Mouse (Mus musculus) liver, embryonic 16.5 days (tissue): ENCODE data around the gene Agpat1. TPM values are rescaled to one million over a fixed set of nuclear protein-coding genes. Genes with fewer than 3 reads are reported as not detected.
A peak's percentile ranks its signal among the peaks of the same experiment; 100 is the strongest.

Experiments used
- ATAC-seq: fragments of 200-750 bp; cut with Nextera tagmentation; 2 replicates; pipeline ENCODE4 v1.8.0; 2017; ENCODE audit warnings: low read depth, mild to moderate bottlenecking, moderate number of reproducible peaks, moderate library complexity
- H3K27ac ChIP-seq: fragments of 300-500 bp; sonication (generic); 2 replicates; pipeline ENCODE4 v1.5.1; 2014; ENCODE audit warnings: mild to moderate bottlenecking, low read length
- H3K27me3 ChIP-seq: fragments of 300-500 bp; sonication (generic); 2 replicates; pipeline ENCODE4 v1.6.1; 2014; ENCODE audit warnings: low read depth, low read length, mixed read lengths; ENCODE audit not compliant: control insufficient read depth, insufficient read depth
- H3K36me3 ChIP-seq: fragments of 300-500 bp; sonication (generic); 2 replicates; pipeline ENCODE4 v1.6.1; 2014; ENCODE audit warnings: mild to moderate bottlenecking; ENCODE audit not compliant: control insufficient read depth, insufficient read depth
- H3K4me1 ChIP-seq: fragments of 300-500 bp; sonication (generic); 2 replicates; pipeline ENCODE4 v1.6.1; 2014; ENCODE audit warnings: low read depth, low read length, mixed read lengths; ENCODE audit not compliant: control insufficient read depth
- H3K4me2 ChIP-seq: fragments of 300-500 bp; sonication (generic); 2 replicates; pipeline ENCODE4 v1.6.1; 2014; ENCODE audit warnings: low read depth, low read length, mixed read lengths
- H3K4me3 ChIP-seq: fragments of 300-500 bp; sonication (generic); 2 replicates; pipeline ENCODE4 v1.5.1; 2014; ENCODE audit warnings: low read depth, mild to moderate bottlenecking, low read length
- H3K9ac ChIP-seq: fragments of 300-500 bp; sonication (generic); 2 replicates; pipeline ENCODE4 v1.6.1; 2014; ENCODE audit warnings: low read depth, low read length
- H3K9me3 ChIP-seq: fragments of 300-500 bp; sonication (generic); replicated peaks from 2 replicates; pipeline ENCODE4 v1.6.1; 2016; ENCODE audit warnings: low read length; ENCODE audit not compliant: control insufficient read depth
- WGBS: fragments of 180-500 bp; shearing (Covaris S2); extraction: QIAGEN DNeasy Blood & Tissue Kit; methylation state at CpG from one replicate; pipeline ENCODE4 v1.1.7; 2014; ENCODE audit not compliant: insufficient replicate concordance; 5-methylcytosine and 5-hydroxymethylcytosine counted together
- polyA plus RNA-seq: library from polyadenylated mRNA; unstranded; fragments of >200 nt; fragmentation: Nextera tagmentation; extraction: Ambion mirVana; gene quantifications from 2 replicates; pipeline ENCODE4 v1.2.1, GENCODE M21; 2015

Gene Agpat1
- polyA plus RNA-seq: 18.4 and 21.3 TPM in 2 replicates

DNA sequence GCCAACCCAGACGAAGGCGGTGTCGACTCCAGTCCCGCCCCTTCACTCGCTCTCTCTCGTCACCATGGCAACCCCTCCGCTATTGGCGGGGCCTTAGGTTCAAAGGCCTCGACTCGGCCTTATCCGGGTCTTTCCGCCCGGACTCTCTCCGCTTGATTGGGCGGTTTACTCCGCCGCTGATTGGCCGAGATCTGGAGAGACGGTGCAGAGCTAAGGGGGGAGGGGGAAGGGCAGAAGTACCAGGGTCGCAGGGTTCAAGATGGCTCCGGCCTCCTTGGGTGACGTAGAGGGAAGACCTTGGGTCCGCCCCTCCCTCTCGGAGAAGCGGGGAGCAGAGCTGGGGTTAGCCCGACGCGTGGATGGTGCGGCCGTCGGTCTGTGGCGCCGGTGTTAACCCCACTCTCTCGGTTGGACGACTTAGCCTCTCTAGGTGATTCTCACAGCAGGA lies at the start of gene Agpat1:
Gene Agpat1, plus strand, starts transcription at position 202 of the 448 bp plus-strand sequence.
- Histone ChIP-seq H3K36me3 (peaks cover 8% of the 10 kb centered on the region), H3K4me3 (peak within 1 kb of the TSS; percentile 77), H3K4me1 (peaks cover 52% of the 10 kb centered on the region), H3K9ac (peak within 1 kb of the TSS; percentile 82), H3K27ac (peak within 1 kb of the TSS; percentile 88), H3K4me2 (peak within 1 kb of the TSS; percentile 89), H3K27me3 (no peaks in the 10 kb centered on the region), H3K9me3 (no peaks in the 10 kb centered on the region)
- 0% methylated on average over 35 of the region's 35 CpGs for WGBS
- ATAC-seq: peak; percentile 79

DNA sequence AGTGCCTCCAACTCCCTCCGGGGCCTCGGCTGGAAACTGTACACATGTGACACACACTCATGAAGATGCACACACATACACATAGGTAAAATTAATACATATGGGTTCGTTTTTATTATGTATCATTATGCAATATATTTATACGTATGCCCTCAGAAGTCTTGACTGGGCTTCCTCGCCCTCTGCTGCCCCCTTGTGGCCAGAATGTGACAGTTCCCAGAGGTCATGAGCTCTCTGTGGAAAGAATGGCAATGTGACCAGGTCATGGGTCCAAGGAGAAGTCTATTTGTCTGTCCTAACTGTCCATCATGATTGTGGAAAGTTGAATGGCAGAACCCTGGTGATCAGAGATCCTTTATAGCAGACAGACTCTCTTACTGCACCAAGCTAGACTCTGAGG lies 48.6 kb upstream of the Agpat1 start:
- WGBS: 11% methylated on average over 5 of the region's 5 CpGs
- Histone ChIP-seq H3K4me1 (peaks cover 2% of the 10 kb centered on the region; the same call in 1 of the 2 replicates), H3K27me3 (no peaks in the 10 kb centered on the region), H3K27ac (no peak overlapping the region), H3K4me3 (no peak overlapping the region), H3K9ac (no peak overlapping the region), H3K9me3 (no peaks in the 10 kb centered on the region), H3K4me2 (no peak overlapping the region), H3K36me3 (no peaks in the 10 kb centered on the region)
- no peak for ATAC-seq

- Histone ChIP-seq H3K4me1 (peaks cover 2% of the 10 kb centered on the region; the same call in 1 of the 2 replicates), H3K4me3 (no peak overlapping the region), H3K36me3 (no peaks in the 10 kb centered on the region), H3K4me2 (no peak overlapping the region), H3K9ac (no peak overlapping the region), H3K27me3 (no peaks in the 10 kb centered on the region), H3K9me3 (no peaks in the 10 kb centered on the region), H3K27ac (no peak overlapping the region)
- WGBS: 48% methylated on average over 8 of the region's 8 CpGs
- ATAC-seq: no peak
These were observed 47.7 kb upstream of the Agpat1 start for GRCm38 (mm10) chr17:34556406-34556805.

DNA sequence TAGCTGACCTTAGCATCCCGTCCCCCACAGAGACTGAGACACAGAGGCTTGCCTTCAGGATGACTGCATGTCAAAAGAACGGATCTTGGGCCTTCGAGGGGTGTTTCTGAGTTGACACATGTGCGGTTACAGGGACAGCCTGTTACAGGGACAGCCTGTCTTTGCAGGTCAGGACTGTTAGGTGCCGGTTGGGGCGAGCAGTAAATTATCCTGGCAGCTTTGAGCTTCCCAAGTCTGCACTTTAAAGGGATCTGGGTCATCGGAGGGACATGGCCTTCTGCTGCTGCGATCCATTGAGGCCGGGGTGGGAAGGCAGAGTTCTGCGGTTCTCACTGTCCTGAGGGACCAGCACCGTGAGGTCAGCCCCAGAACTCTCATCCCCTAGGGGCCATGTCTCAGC lies 46.7 kb upstream of the Agpat1 start:
- Histone ChIP-seq H3K9ac (no peak overlapping the region), H3K27ac (no peak overlapping the region), H3K4me1 (peaks cover 2% of the 10 kb centered on the region), H3K27me3 (no peaks in the 10 kb centered on the region), H3K4me3 (no peak overlapping the region), H3K4me2 (no peak overlapping the region), H3K9me3 (no peaks in the 10 kb centered on the region), H3K36me3 (no peaks in the 10 kb centered on the region)
- WGBS: 54% methylated on average over 11 of the region's 11 CpGs
- ATAC-seq: no peak

- H3K4me3 ChIP-seq: no peak overlapping the region
- H3K36me3 ChIP-seq: no peaks in the 10 kb centered on the region
- H3K9me3 ChIP-seq: no peaks in the 10 kb centered on the region
- H3K4me2 ChIP-seq: no peak overlapping the region
- 73% methylated on average over 7 of the region's 7 CpGs for WGBS
- peaks cover 2% of the 10 kb centered on the region for H3K4me1 ChIP-seq
- H3K27me3 ChIP-seq: no peaks in the 10 kb centered on the region
- no peak overlapping the region for H3K27ac ChIP-seq
- no peak for ATAC-seq
- no peak overlapping the region for H3K9ac ChIP-seq
These were observed 44.9 kb upstream of the Agpat1 start for GRCm38 (mm10) chr17:34559116-34559515.

GRCm38 (mm10) chr17:34559895-34560294 lies 44.2 kb upstream of the Agpat1 start:
- no peak overlapping the region for H3K27ac ChIP-seq
- no peak overlapping the region for H3K9ac ChIP-seq
- no peak overlapping the region for H3K4me2 ChIP-seq
- ATAC-seq: 0 out of 2 replicates have a peak, but pooled peaks have one; percentile 32
- 31% methylated on average over 15 of the region's 15 CpGs for WGBS
- H3K4me3 ChIP-seq: no peak overlapping the region
- H3K27me3 ChIP-seq: no peaks in the 10 kb centered on the region
- H3K9me3 ChIP-seq: no peaks in the 10 kb centered on the region
- H3K36me3 ChIP-seq: no peaks in the 10 kb centered on the region
- H3K4me1 ChIP-seq: peaks cover 2% of the 10 kb centered on the region

DNA sequence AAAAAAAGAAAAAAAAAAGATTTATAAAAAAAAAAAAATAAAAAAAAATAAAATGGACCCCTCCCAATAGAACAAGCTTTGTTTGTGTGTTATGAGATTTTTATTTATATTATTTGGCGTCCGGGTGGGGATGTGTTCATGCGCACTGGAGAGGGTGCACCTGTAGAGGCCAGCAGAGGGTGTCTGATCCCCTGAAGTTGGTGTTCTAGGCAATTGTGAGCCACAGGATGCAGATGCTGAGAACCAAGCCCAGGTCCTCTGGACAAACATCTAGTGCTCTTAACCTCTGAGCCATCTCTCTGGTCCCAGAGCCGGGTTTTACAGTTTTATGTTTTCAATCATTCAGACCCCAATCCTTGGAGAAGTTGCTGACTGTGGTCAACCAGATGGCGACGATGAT lies 43.6 kb upstream of the Agpat1 start:
- Histone ChIP-seq H3K4me3 (no peak overlapping the region), H3K4me1 (peaks cover 2% of the 10 kb centered on the region), H3K4me2 (no peak overlapping the region), H3K9ac (no peak overlapping the region), H3K27me3 (no peaks in the 10 kb centered on the region), H3K9me3 (no peaks in the 10 kb centered on the region), H3K36me3 (no peaks in the 10 kb centered on the region), H3K27ac (no peak overlapping the region)
- no peak for ATAC-seq
- WGBS: 74% methylated on average over 6 of the region's 6 CpGs

DNA sequence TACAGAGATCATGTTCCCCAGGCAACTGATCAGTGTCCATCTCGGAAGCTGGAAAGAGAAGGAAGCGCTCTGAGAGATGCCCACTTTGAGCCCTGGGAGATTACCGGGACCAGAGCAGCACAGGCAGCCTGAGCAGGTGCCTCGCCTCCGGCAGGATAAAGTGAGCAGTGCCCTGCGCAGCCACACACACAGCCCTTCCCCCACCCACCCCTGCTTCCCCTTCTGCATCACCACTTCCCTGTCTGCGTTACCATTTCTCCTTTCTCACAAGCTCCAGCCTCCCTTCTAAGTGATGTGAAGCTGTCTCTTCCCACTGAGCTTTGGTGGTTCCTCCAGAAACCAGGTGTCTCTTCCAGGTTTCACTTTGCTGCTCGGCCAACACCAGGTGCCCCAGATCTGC lies 42.9 kb upstream of the Agpat1 start:
- Histone ChIP-seq H3K4me2 (no peak overlapping the region), H3K27me3 (no peaks in the 10 kb centered on the region)
- no peak for ATAC-seq

DNA sequence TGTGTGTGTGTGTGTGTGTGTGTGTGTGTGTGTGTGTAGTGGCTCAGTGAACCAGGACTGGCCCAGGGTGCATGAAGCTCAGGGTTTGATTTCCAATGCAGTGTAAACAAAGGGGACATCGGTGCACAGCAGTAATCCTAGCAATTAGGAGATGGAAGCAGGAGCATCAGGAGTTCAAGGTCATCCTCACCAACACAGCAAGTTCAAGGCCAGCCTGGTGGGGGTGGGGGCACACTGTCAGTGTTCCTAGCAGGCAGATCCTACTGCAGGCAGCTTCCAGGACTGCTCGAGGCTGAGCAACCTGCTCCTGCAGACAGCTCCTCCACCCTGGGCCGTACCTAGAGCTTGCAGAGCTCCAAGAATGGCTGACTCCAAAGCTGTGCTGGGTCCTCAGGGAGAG lies 41.5 kb upstream of the Agpat1 start:
- ATAC-seq: no peak
- WGBS: 55% methylated on average over 3 of the region's 3 CpGs
- no peak overlapping the region for H3K27ac ChIP-seq
- no peaks in the 10 kb centered on the region; the same call in 1 of the 2 replicates for H3K27me3 ChIP-seq
- H3K9ac ChIP-seq: no peak overlapping the region
- H3K9me3 ChIP-seq: no peaks in the 10 kb centered on the region
- no peak overlapping the region for H3K4me2 ChIP-seq
- H3K36me3 ChIP-seq: no peaks in the 10 kb centered on the region
- no peak overlapping the region for H3K4me3 ChIP-seq
- H3K4me1 ChIP-seq: peaks cover 2% of the 10 kb centered on the region

More for the DNA sequence above, 42.9 kb upstream of the Agpat1 start:
- Histone ChIP-seq H3K4me1 (peaks cover 2% of the 10 kb centered on the region), H3K36me3 (no peaks in the 10 kb centered on the region), H3K9ac (no peak overlapping the region), H3K27ac (0 out of 2 replicates have a peak overlapping the region, but pooled peaks have one; percentile 13), H3K9me3 (no peaks in the 10 kb centered on the region), H3K4me3 (no peak overlapping the region)
- whole genome bisulfite sequencing: 13% methylated on average over 8 of the region's 8 CpGs
